Mouse (Mus musculus) left cerebral cortex, adult 2 months (tissue): ENCODE data around the gene Edar. TPM values are rescaled to one million over a fixed set of nuclear protein-coding genes. Genes with fewer than 3 reads are reported as not detected.

Experiments used
- DNase-seq, 2 experiments: peaks; one replicate each; pipeline ENCODE4 v3.0.0; 2021 to 2022; ENCODE audit warnings: low spot score in 2 of 2, mixed read lengths in 1 of 2; ENCODE audit errors: extremely low spot score in 1 of 2
- H3K27ac ChIP-seq: fragments of 200-600 bp; 2 replicates; pipeline ENCODE4 v1.8.1; 2022
- H3K4me3 ChIP-seq: fragments of 200-600 bp; 2 replicates; pipeline ENCODE4 v1.8.1; 2022
- CTCF ChIP-seq: fragments of 200-600 bp; IDR thresholded peaks from 2 replicates; pipeline ENCODE4 v1.8.1; 2022; ENCODE audit warnings: antibody characterized with exemption, mild to moderate bottlenecking, moderate library complexity
- intact Hi-C: fragments of 180-260 bp; cut with DNase I; formaldehyde crosslinking; loops from one replicate; pipeline ENCODE4 v1.15.1; 2025
- total RNA-seq, 2 experiments: library from RNA; stranded (reverse); gene quantifications; 2 replicates each; pipeline ENCODE4 v1.2.3; 2021

The Edar gene
- total RNA-seq, 2 experiments from 2014 or later, result 0.14 to 0.20 TPM

DNA sequence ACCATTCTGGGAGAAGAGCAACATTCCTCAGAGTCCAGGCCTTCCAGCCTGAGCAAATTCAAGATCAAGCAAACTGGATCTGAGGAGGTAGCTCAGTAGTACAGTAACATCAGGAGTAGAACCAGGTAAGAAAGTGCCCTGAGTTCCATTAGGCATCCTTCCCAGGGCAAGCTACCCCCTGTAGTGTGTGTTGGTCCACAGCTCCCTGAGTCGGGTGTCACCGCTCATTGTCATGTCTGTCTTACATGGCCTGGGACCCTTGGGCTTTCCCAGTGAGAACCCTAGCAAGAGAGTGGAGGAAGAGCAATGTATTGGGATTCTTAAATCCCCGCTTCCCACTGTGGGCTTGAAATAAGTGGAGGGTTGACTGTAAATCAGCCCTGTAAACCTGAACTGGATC, 80.3 kb downstream of the Edar start:
- Histone ChIP-seq H3K4me3 (no peak overlapping the region), H3K27ac (no peak overlapping the region)
- TF ChIP-seq CTCF, result no peak
- no peak for DNase-seq
- intact Hi-C loops, result no loop called here

- intact Hi-C loops, result no loop called here
- no peak for DNase-seq
- TF ChIP-seq CTCF, result no peak
- Histone ChIP-seq H3K27ac (no peak overlapping the region), H3K4me3 (no peak overlapping the region)
These were observed 81.0 kb downstream of the Edar start for GRCm38 (mm10) chr10:58594486-58594885.

GRCm38 (mm10) chr10:58585427-58586223, 89.8 kb downstream of the Edar start:
- TF ChIP-seq CTCF, result no peak
- intact Hi-C loops, result no loop called here
- DNase-seq, result no peak
- H3K4me3 ChIP-seq, result no peak overlapping the region
- H3K27ac ChIP-seq, result no peak overlapping the region

DNA sequence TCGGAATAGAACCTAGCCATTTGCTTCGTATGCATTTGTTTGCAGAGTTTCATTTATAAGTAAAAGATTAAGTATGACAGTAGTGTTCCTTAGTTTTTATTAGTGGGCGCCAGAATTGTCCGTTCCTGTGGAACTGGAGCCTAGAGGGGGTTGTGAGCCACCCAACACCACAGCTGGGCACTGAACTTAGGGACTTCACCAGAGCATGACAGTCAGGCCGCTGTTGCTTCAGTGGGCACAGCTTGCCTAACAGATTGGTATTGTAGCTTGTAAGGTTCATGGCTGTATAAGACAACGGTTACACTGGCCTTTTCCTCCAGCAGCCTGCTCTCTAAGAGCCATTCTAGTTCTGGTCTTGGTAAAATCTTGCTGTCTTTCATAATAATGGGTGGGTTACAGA, 114.9 kb downstream of the Edar start:
- no peak overlapping the region for H3K4me3 ChIP-seq
- no peak overlapping the region for H3K27ac ChIP-seq
- no peak for DNase-seq
- TF ChIP-seq CTCF, result no peak
- intact Hi-C loops, result loop anchor here (5.0 kb wide), 2 partner anchors 62 to 112 kb away; no protein-coding TSS in a partner anchor

DNA sequence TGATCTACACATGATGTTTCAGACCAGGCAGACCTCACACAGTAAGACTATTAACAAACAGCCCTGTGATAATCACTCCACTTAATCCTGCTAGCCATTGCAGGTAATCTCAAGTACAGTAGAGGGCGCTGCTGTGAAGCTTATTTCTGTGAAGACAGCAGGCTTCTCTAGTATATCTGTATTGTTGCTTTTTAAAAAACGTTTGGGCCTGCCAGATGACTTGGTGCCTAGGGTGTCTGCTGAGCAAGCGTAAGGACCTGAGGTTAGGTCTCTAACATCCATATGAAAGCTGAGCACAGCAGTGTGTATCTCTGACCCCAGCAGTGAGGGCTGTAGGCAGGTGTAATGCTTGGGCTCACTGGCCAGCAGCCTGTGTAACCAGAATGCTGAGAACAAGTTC, 115.6 kb downstream of the Edar start:
- TF ChIP-seq CTCF, result peak; percentile 69
- Histone ChIP-seq H3K27ac (no peak overlapping the region), H3K4me3 (no peak overlapping the region)
- intact Hi-C loops, result loop anchor here (5.0 kb wide), 2 partner anchors 62 to 112 kb away; no protein-coding TSS in a partner anchor
- DNase-seq, result peak; percentile 20 to 23

DNA sequence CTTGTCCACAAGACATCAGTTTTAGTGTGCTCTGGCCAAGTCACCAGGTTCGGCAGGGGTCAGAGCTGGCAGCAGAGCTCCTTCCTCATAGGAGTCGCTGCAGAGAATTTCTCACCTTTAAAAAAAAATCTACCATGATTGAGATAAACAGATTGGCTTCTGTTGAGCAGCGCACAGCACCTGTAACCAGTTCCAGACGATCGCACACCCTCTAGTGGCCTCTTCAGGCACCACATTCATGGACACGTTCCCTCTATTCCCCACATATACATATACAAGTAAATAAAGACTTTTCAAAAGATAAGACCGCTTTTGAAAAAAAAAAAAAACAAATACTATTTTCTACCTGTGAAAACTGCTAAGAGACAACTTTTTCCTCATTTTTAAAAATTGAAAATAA, 116.4 kb downstream of the Edar start:
- DNase-seq, result peak; percentile 45 to 47
- TF ChIP-seq CTCF, result peak; percentile 70
- Histone ChIP-seq H3K27ac (no peak overlapping the region), H3K4me3 (no peak overlapping the region)
- intact Hi-C loops, result no loop called here

DNA sequence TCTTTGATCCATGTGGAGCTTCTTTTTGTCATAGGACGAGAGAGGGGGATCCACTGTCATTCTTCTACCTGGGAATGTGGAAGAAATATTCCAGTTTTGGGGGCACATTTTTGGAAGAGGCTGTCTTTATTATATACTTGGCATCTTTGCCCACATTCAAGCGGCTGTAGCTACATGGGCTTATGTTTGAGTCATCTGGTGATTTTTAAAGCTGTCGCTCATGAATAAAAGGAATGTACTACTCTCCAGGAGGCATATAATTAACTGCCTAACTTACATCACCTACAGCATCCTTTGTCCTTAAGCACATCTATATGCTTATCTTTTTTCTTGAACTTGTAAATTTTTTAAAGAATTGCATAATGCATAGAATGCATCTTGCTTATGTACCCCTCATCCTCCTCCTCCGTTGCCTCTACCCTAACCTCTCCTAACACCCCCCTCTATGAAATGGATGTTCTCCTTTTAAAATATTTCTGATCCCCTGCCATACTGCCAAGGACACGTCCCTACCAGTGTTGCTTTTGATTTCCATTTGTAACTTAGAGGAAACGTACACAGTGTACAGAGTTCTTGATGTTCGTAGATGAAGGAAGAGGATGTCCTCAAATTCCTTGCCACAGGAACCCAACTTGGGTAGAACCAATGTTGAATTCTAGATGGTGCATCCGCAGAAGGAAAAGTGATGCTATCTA, 120.6 kb downstream of the Edar start:
- no peak for TF ChIP-seq CTCF
- intact Hi-C loops, result no loop called here
- H3K4me3 ChIP-seq, result no peak overlapping the region
- DNase-seq, result no peak
- H3K27ac ChIP-seq, result no peak overlapping the region

Other genes starting within 250 kb of the Edar start
- gene Ranbp2, start 228.7 kb downstream of the Edar start, total RNA-seq, result 10 to 100 TPM; 92.3 to 96.3 TPM
- 1 to 10 TPM; 4.4 to 5.5 TPM for gene Ccdc138, start 177.7 kb downstream of the Edar start, total RNA-seq
- gene Gm17542, start 42.6 kb upstream of the Edar start, total RNA-seq, result not detected
- gene Sh3rf3, start 137.7 kb upstream of the Edar start, total RNA-seq, result 10 to 100 TPM; 48.3 to 55.2 TPM